Mouse (Mus musculus) thymus, adult 2 months (tissue): ENCODE measurements around the gene Klk10.

Experiments used
- CTCF ChIP-seq: fragments of 200-500 bp; IDR thresholded peaks from 2 replicates; pipeline ENCODE4 v1.5.1; 2012; ENCODE audit warnings: mild to moderate bottlenecking, control low read depth, low read length, moderate library complexity, borderline replicate concordance; ENCODE audit not compliant: control insufficient read depth, poor library complexity, insufficient read depth; ENCODE audit errors: extremely low read depth
- POLR2A ChIP-seq: fragments of 200-500 bp; IDR thresholded peaks from 2 replicates; pipeline ENCODE4 v1.6.1; 2012; ENCODE audit warnings: mild to moderate bottlenecking, low read length, control low read depth, moderate library complexity; ENCODE audit not compliant: control insufficient read depth, poor library complexity, insufficient read depth; ENCODE audit errors: extremely low read depth

- TF ChIP-seq CTCF (no peak), POLR2A (no peak)
Measured at GRCm38 (mm10) chr7:43827706-43828105, 46.9 kb downstream of the Klk10 start.
